Mouse (Mus musculus): ENCODE data around the gene Ect2.

DNA sequence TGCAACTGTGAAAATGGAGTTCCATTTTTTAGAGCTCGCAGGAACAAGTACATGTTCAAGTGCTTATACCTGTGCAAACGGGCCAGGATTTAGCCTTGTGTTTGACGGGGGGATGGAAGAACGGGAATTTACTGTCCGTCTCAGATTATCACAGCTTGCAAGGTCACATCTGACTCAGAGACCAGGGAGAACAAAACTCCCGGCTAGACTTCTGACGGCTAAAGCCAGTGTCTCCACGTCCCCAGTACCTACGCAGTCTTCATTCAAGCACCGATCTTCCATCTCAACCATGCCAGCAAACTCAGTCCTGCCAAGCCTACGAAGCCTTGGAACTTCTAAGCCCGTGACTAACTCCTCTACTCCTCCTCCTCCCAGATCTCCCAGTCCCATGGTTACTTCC lies 93.2 kb downstream of the Ect2 start:
- TF ChIP-seq CTCF (IDR thresholded peaks at IDR 0.05; ENCODE audit: borderline replicate concordance, insufficient read depth, low read depth, low read length): no peak
- no peak for TF ChIP-seq POLR2A (IDR thresholded peaks at IDR 0.05; ENCODE audit: borderline replicate concordance, insufficient read depth, low read length)
